Mouse (Mus musculus) activated CD4-positive, CD25-positive, alpha-beta regulatory T cell, adult 4 months (primary cell): ENCODE data around the gene Itgb5. TPM values are rescaled to one million over a fixed set of nuclear protein-coding genes. Genes with fewer than 3 reads are reported as not detected.
A peak's percentile ranks its signal among the peaks of the same experiment; 100 is the strongest.

Experiments used
- ATAC-seq: one replicate; pipeline ENCODE4 v1.8.0; 2017
- polyA plus RNA-seq, 2 experiments: library from polyadenylated mRNA; unstranded; fragments of 100-300 nt; shearing (Covaris generic); gene quantifications; one replicate each; pipeline ENCODE4 v1.2.1; 2017

Gene Itgb5
- 1 to 10 TPM in 1 of 2 experiments, under 1 TPM in 1; 0.85 to 1.6 TPM for polyA plus RNA-seq

GRCm38 (mm10) chr16:33829301-33829831, at the start of gene Itgb5:
TSS of gene Itgb5 (plus strand) at chr16:33829665.
- no peak for ATAC-seq

DNA sequence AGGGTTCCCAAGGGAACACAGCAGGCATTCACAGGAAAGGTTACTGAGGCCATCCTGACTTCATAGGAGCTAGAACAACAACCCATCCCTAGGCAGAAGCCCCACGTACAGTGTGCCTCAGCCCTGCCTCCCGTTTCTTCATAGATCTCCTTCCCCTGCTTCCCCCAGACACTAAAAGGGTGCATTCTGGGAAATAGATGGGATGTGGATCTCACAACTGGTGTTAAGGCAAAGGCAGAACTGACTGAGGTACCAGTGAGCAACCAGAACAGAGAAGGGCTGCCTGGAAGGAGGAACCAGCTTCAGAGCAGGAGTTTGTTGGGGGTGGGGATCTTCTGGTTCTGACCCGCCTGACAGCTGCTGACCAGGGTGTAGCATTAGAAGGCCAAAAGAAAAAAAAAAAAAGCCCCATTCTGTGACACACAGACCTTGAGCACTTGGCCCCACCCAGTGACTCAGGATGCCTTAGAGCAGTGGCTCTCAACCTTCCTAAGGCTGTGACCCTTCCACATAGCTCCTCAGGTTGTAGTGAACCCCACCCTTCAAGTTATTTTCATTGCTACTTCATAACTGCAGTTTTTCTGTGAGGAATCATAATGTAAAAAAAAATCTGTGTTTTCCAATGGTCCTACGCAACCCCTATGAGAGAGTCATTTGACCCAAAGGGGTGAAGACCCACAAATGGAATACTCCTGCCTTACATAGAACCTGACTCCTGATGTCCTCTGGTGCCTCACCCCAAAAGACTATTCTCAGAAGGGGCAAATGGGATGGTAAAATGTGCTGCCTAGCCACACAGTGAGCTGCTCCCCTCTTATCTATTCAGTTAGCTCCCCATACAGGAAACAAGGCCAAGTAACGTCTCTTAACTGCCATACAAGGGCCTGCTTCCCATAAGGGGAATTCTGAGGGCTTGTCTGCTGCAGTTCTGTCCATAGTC, 47.4 kb upstream of the Itgb5 start:
- ATAC-seq: no peak

DNA sequence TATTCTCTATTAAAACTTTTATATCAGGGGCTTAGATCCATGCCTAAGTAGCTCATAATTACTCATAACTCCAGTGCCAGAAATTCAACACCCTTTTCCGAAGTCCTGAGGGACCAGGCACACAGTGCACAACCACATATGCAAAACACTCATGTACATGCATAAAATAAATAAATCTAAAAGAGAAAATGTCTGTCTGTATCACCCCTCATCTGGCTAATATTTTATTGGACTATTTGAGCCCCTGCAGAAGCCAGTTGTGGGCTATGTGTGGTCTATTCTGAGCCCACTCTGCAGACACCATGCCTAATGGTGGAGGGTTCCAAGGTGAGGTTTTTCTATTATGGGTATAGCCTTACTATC, 46.8 kb upstream of the Itgb5 start:
- ATAC-seq: no peak

DNA sequence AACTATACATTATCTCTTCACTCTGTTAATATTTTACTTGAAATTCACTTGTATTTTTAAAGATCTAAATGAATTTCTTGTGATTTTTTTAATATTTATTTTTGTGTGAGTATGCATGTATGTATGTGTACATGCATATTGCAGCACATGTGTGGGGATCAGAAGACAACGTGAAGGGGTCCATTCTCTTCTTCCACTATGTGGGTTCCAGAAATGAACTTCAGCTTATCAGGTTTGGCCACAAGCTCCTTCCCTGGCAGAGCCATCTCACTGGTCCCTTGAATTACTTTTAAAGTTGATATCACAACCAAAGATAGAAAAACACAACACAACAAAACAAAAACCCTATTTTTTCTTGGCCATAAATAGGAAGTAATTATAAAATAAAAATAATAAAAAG, 44.9 kb upstream of the Itgb5 start:
- ATAC-seq: no peak

- peak; percentile 65 for ATAC-seq
Measured at GRCm38 (mm10) chr16:33785092-33785704, 44.3 kb upstream of the Itgb5 start.

DNA sequence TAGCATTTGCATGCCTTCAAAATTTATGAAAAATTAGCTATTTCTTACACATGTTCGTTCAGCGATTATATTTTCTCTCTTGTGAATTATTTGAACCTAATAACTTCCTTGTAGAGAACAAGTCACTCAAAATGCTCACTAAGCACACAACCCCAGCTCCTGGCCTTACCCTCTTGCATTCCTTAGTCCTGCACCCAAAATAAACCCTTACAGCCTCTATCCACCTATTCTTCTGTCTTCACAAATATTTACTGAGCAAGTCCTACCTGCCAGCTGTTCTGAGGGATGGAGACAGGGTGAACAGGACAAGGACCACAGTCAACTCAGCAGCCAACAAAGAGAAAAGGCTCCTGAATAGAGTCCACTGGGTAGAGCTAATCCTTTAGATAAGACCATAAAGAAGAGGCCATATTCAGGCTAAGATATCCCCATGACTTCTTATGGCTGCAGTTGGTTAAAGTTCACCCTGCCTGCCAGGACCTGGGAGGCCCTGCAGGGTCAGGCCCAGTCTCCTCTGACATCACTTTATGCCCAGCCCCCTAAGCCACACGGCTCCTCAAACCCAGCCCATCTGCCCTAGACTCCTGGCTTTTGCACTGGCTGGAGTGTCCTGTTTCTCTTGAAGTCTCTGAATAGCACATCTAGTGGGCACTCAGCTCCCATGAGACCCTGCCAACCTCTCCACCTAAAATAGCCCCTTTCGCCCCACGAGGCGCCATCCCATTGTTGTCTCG, 42.6 kb upstream of the Itgb5 start:
- no peak for ATAC-seq

GRCm38 (mm10) chr16:33793846-33794791, 35.3 kb upstream of the Itgb5 start, which contains the start of gene Muc13:
TSS of gene Muc13 (plus strand) at chr16:33794037.
- peak; percentile 36 for ATAC-seq

- no peak for ATAC-seq
Measured at GRCm38 (mm10) chr16:33795106-33795505, 34.4 kb upstream of the Itgb5 start.

DNA sequence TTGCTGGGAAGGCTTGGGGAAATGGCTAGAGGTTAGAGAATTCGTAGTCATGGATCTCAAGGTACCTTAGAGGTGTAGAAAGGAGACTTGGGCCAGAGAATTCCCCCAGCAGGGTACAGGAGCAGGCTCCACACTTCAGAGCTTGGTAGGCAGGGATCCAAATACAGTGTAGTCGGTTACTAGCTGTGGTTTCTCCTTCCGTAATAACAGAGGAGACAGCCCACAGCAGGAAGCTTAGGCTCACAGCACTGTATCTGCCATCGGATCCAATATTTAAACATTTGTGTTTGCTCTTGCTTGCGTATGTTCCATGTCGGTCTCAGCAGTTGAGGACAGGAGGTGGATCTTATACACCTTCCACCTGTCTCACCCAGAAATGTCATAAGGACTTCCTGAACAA, 33.6 kb upstream of the Itgb5 start:
- no peak for ATAC-seq

- ATAC-seq: no peak
Measured at GRCm38 (mm10) chr16:33796756-33797155, 32.7 kb upstream of the Itgb5 start.

GRCm38 (mm10) chr16:33797860-33798259, 31.6 kb upstream of the Itgb5 start:
- no peak for ATAC-seq

- ATAC-seq: no peak
Measured at GRCm38 (mm10) chr16:33810002-33810401, 19.5 kb upstream of the Itgb5 start.

GRCm38 (mm10) chr16:33818413-33819165, 10.9 kb upstream of the Itgb5 start:
- no peak for ATAC-seq

DNA sequence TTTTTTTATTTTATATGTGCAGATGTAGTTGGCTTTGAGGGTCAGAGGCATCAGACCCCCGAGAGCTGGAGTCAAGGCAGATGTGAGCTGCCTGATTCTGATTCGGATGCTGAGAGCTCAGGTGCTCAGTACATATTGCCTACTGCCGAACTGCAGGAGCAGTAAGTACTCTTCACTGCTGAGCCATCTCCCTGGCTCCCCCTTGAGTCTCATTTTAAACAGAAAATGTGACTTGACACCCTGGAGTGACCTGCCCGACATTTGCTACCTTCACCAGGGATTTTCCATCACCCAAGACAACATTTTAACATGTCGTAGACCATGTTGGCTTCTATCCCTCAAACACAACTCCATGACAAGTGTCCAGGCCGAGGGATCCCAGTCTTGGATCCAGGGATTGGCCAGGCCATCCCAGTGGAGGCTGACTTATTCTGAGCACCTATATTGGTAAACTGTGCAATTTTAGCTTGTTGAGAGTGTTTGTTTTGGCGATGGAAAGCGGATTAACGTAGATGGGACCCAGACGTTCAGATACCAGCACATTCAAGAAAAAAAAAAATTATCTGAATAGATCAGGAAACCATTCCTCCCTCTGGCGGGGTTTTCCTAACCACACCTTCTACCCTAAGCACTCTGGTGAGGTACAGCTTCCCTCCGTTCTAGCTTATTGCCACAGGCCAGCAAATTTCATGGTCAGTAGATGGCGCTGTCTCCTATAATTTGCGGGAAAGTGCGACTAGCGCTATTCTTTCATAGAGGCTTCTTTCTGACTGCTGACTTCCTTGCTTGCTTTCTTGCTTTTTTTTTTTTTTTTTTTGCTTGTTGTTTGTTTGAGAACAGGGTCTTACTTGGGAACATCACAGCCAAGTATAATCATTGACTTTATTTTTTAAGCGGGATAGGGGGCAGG, 8.9 kb upstream of the Itgb5 start:
- peak; percentile 57 for ATAC-seq

DNA sequence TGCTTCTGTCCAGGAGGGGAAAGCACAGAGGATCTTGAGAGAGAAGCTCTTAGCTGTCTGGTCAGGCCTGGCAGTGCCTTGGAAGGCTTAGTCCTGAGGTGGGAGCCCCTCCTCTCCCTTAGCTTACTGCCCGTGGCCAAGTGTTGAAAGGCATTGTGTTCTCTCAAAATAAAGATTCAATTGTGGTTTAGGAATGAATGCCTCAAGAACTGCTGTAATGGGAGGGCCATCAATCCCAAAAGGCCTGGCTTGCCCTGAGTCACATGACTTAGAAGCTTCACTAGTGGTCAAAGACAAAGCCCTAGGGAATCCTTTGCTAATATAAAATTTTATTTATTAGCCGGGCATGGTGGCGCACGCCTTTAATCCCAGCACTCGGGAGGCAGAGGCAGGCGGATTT, 4.9 kb upstream of the Itgb5 start:
- ATAC-seq: no peak

- no peak for ATAC-seq
Measured at GRCm38 (mm10) chr16:33828496-33828895, 969 bp upstream of the Itgb5 start.

DNA sequence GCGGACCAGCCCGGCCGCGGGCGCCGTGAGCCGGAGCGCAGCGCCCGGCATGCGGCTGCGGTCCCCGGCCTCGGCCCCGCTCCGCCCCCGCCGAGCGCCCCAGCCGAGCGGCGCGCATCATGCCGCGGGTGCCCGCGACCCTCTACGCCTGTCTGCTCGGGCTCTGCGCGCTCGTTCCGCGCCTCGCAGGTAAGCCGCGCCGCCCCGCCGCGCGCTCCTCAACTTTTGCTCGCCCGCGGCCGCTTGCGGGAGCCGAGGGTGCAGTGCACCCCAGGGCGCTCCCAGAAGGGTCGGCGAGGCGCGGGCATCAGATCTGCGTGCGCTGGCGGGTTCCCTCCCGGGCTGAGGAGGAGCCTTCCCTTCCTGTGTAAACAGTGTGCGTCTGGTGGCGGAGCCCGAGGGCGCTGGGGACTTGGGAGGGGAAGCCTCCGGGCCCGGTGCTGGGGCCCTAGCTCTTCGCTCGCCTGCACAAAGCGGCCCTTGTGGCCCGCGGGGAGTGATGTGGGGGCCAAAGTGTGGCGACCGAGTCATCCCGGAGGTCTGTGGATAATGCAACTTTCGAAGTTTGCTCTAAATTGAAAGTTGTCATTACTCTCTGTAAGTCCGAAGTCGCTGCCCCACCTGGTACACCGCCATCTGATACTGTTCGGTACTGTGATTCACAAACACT, 512 bp downstream of the Itgb5 start:
- peak; percentile 41 for ATAC-seq

- no peak for ATAC-seq
Measured at GRCm38 (mm10) chr16:33830512-33831105, 1.1 kb downstream of the Itgb5 start.

- no peak for ATAC-seq
Measured at GRCm38 (mm10) chr16:33832057-33832456, 2.6 kb downstream of the Itgb5 start.
